Mouse (Mus musculus): ENCODE results near the gene Rmdn2.

DNA sequence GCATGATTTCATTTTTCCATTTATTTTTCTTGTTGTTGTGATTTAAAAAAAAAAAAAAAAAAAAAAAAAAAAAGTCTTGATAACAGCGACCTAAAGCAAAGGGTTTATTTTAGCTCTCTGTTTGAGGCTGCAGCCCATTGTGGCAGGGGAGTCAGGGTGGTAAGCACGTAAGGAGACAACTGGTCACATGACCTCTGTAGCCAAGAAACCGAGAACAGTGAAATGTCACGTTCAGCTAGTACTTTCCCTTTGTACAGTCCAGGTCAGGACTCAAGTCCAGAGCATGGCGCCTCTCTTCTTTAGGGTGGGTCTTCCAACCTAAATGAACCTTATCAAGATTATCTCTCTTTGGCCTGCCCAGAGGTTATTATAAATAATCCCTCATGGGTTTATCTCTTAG is 9.3 kb upstream of the Rmdn2 start:
- no peak for TF ChIP-seq CTCF (IDR thresholded peaks at IDR 0.05; ENCODE audit: extremely low read depth, insufficient read length, insufficient replicate concordance, low read depth, low read length)
- no peak for TF ChIP-seq POLR2A (IDR thresholded peaks at IDR 0.05; ENCODE audit: low read depth, low read length)

Measured in small intestine, adult 2 months (tissue).